Mouse (Mus musculus): Measurements from ENCODE around the gene Prr12.

Prr12 gene

DNA sequence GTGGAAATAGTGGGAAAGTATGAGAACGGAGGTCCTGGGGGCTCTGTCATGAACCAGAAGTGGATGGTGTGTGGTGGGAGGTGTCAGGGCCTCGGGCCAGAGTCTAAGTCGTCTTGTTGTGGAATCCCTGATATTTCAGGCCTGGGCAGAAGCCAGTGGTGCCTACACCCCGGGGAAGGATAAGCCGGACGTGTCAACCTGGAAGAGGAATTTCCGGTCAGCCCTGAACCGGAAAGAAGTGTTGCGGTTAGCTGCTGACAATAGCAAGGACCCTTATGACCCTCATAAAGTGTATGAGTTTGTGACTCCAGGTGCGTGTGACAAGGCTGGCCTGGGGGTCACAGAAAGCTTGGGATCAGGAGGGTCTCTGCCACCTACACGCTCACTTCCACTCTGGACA is 52.9 kb downstream of the Prr12 start:
- DNase-seq (ENCODE audit: low spot score in 2 of 2), result no peak

GRCm38 (mm10) chr7:44998501-44998955 is 54.2 kb downstream of the Prr12 start, which contains the start of gene Bcl2l12:
Gene Bcl2l12, minus strand, starts transcription at chr7:44998712.
- DNase-seq (ENCODE audit: low spot score in 2 of 2), result peak in 1 of 2 experiments; percentile 32

GRCm38 (mm10) chr7:44997940-44998428 is 54.7 kb downstream of the Prr12 start:
- no peak for DNase-seq (ENCODE audit: low spot score in 2 of 2)

GRCm38 (mm10) chr7:44997231-44997939 is 55.3 kb downstream of the Prr12 start, which contains the start of gene Irf3:
Gene Irf3, plus strand, starts transcription at chr7:44997648.
- DNase-seq (ENCODE audit: low spot score in 2 of 2), result peak; percentile 93 to 97

DNA sequence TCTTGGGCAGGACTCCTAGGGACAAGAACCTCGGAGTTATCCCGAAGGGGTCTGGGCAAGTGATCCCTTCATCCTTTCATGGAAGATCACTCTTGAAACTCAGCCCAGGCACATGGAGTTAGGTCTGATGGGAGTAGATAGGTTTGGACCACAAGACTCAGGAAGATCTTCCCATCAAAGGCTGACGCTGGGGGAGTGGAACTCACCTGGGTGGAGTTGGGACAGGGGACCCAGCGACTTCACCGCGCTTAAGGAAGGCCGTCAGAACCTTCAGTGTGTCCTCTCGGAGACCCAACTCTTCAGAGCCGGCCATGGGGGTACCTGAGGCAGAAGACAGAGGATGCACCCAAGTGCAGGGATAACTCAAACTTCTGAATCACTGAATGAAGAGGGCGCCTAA is 56.0 kb downstream of the Prr12 start:
- no peak for DNase-seq (ENCODE audit: low spot score in 2 of 2)

DNA sequence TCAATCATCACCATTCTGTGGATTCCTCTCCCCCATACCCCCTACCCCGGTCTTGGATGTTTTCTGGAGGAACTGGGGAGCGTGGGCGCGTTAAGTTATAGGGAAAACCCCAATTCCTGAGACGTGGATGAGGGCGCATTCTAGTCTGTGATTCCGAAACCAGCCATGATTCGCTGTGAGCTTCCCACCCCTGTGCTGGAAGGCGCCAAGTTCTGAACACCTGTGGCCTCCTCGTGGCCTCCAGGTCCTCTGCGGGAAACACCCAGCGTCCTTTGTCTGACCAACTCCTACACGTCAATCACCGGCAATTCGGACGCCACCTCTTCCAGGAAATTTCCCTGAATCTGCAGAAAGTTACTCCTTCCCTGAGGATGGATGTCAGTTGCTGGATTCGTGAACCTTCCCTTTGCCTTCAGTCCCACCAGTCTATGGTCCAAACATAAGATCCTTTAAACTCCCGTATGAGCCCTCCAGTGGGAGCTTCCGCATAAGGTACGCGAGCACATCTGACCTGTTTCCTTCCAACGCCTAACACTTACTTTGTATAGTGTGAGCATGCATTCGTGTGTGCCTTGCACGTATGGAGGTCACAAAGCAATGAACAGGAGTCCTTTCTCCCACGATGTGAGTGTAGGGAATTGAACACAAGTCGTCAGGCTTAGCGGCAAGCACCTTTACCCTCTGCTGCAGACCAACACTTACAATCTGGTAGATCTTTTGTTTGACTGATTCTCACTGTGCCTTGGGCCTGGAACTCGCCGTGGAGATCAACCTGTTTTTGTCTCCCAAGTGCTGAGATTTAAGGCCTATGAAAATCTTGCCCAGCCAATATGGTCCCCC is 65.6 kb downstream of the Prr12 start:
- no peak for DNase-seq (ENCODE audit: low spot score in 2 of 2)

DNA sequence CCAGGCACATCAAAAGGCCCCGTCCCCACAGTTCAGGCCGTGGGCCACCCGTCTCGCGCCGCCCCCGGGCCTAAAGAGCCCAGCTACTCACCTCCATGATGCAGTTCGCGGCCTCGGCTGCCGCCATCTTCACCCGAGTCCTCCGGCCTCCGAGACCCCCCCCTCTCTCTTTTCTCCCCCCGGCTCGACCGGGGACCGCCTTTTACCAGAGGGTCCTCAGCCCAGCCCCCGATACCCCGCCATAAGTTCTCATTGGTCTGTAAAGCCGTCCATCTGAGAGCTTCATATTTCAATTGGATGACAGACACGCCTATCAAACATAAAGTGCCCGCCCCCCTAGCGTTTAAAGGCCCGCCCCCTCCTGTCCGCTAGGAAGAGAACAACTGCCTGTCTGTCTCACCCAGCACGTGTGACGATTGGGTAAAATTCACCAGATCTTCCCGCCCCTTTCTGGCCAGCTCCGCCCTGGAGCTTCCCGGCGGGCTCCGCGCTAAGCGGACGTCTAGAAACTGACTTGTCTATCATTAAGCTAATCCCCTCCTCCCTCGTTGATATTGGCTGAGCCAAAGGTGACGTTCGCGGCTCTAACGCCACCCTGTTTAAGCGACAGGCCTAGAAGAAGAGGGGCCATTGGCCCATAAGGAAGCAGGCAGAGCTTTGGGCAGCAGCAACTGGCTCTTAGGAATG is 66.3 kb downstream of the Prr12 start, which contains the start of gene Prmt1:
Prmt1 (minus strand) TSS at position 377 of the 687 bp plus-strand sequence.
- DNase-seq (ENCODE audit: low spot score in 2 of 2), result peak; percentile 92

DNA sequence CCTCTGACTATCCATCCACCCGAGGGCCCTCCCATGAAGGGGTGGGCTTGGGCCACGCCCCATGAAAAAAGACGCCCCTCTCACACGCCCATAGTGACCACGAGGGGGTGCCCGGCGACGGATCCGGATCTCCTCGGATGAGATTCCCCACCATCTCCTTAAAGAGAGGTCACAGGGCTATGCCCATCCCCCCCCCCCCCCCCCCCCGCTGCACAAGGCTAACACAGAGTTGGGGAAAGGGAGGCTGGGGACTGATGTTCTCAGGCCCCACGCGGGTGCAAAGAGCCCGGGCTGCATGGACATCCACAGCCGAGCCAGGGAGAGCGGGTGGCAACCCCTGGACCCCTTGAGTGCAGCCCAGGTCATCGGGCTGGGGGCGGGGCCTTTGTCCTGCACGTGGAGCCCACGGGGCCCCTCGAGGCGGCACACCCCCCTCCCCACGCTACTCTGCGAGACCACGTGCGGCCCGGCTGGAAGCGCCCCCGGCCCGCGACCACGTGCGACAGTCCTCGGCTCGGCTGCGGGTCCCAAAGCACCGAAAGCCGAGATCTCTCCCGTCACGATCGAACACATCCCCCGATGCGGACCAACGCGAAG is 67.0 kb downstream of the Prr12 start:
- peak in 1 of 2 experiments; percentile 53 for DNase-seq (ENCODE audit: low spot score in 2 of 2)

DNA sequence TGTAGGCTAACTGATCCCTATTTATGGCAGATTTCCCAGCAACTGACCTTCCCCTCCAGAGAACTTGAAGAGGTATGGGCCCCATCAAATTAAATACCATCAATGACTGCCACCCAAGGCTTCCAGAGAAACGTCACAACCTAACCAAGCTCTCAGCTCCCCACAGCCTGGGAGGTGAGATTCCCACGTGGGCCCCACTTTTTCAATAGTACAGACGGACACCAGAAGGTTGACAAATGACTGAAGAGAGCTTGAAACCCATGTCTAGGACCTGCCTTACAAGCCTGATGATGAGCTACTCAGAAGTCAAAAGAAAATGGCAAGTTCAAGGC is 67.9 kb downstream of the Prr12 start:
- DNase-seq (ENCODE audit: low spot score in 2 of 2), result no peak

GRCm38 (mm10) chr7:44983944-44984832 is 68.5 kb downstream of the Prr12 start:
- DNase-seq (ENCODE audit: low spot score in 2 of 2), result no peak

DNA sequence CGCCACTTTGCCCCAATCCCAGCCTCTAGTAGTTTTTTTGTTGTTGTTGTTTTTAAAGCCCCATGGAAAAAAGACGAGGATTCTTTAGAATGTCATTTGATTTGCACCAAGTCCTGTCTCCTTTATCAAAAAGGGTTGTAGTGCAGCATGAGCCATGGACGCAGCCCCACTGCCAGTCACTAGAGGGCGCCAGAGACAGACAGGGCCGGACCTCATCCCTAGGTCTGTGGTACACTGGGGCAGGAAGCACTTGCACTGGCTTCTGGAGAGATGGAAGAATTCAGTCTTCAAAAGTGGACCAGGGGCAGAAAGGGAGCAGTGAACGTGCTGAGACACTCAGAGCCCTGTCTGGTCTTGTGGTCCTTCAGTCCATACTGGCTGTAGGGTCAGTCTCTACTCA is 69.6 kb downstream of the Prr12 start:
- peak; percentile 76 to 89 for DNase-seq (ENCODE audit: low spot score in 2 of 2)

DNA sequence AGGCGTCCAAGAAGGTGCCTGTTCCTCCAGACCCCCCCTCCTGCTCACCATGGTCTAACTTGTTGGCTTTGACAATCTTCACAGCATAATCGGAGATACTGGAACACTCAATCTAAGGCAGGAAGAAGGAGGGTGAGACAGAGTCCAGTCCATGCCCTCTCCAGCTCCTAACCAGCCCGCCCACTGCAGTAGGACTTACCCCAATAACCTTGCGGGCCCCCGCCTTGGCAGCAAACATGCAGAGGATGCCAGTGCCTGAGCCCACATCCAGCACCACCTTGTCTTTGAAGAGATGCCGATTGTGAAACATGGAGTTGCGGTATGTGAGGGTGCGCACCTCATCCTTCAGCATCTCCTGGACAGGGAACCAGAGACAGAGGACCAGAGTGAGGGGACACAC is 71.1 kb downstream of the Prr12 start:
- DNase-seq (ENCODE audit: low spot score in 2 of 2), result no peak

GRCm38 (mm10) chr7:44978300-44978699 is 74.4 kb downstream of the Prr12 start:
- no peak for DNase-seq (ENCODE audit: low spot score in 2 of 2)

Measured in spleen, postnatal 14 days (tissue).